Mouse (Mus musculus): ENCODE results near the gene Ptprc. TPM values are rescaled to one million over a fixed set of nuclear protein-coding genes. Genes with fewer than 3 reads are reported as not detected.

Gene Ptprc
- total and polyA plus RNA-seq, 3 experiments = 5.0 to 8.0 (median 5.8) TPM

DNA sequence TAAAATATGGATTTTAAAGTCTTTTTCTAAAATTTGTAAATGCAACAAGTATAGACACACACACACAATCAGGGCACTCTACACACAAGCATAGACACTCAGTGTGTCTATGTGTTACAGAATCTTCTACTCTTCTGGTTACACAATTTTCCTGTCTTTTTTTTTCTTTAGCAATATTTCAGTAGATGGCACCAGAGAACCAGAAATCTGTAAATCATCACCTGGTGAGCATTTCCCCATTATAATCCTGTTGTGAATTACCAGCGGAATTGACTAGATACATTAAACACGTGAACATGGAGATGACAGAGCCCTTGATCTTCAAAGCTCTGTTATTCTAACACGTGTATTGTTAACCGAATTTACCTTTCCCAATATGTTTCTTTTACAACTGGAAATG, 45.4 kb downstream of the Ptprc start:
- H3K4me3 ChIP-seq = no peak overlapping the region
- intact Hi-C loops (cut with DNase I) = no loop called here
- DNase-seq = no peak
- H3K36me3 ChIP-seq (ENCODE audit: control insufficient read depth, insufficient read depth, low read length) = no peaks in the 10 kb centered on the region
- WGBS = 56% methylated on average over 4 of the region's 4 CpGs
- H3K27ac ChIP-seq = no peak overlapping the region
- no peaks in the 10 kb centered on the region for H3K79me2 ChIP-seq (replicated peaks; ENCODE audit: control insufficient read depth, insufficient read depth, low read length)
- no peaks in the 10 kb centered on the region for H3K27me3 ChIP-seq (ENCODE audit: control insufficient read depth, insufficient read depth, low read length)
- TF ChIP-seq CTCF (IDR thresholded peaks at IDR 0.05) = peak; percentile 51
- TF ChIP-seq POLR2A (IDR thresholded peaks at IDR 0.05; ENCODE audit: insufficient read depth, low read depth, low read length) = no peak
- H3K9ac ChIP-seq (ENCODE audit: low read depth, low read length) = no peak overlapping the region
- H3K4me1 ChIP-seq (ENCODE audit: control insufficient read depth, insufficient read depth, low read length) = no peaks in the 10 kb centered on the region

DNA sequence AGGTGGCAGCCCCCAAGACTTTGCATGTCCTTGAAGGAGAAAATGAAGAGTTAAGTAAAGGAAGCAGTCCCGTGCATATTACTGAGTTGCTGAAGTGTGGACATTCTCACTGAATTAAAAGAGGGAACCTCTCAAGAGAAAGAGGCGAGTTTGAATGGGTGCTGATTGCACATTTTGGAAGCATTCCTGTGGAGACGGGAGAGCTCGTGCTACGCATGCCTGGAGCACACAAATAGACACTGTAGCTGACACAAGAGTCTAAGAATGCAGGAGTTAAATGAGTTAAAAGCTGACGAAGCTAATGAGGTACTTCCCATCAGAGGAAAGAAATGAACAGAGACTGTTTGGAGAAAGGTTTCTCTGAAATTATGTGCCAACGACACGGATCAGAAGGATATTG, 48.7 kb downstream of the Ptprc start:
- no peaks in the 10 kb centered on the region for H3K27me3 ChIP-seq (ENCODE audit: control insufficient read depth, insufficient read depth, low read length)
- no peaks in the 10 kb centered on the region for H3K4me1 ChIP-seq (ENCODE audit: control insufficient read depth, insufficient read depth, low read length)
- no peak for DNase-seq
- H3K79me2 ChIP-seq (replicated peaks; ENCODE audit: control insufficient read depth, insufficient read depth, low read length) = no peaks in the 10 kb centered on the region
- H3K27ac ChIP-seq = no peak overlapping the region
- intact Hi-C loops (cut with DNase I) = no loop called here
- 36% methylated on average over 8 of the region's 8 CpGs for WGBS
- no peak for TF ChIP-seq POLR2A (IDR thresholded peaks at IDR 0.05; ENCODE audit: insufficient read depth, low read depth, low read length)
- no peak for TF ChIP-seq EP300 (IDR thresholded peaks at IDR 0.05; ENCODE audit: insufficient read depth, low read depth, low read length)
- no peak for TF ChIP-seq CTCF (IDR thresholded peaks at IDR 0.05)
- no peak overlapping the region for H3K4me3 ChIP-seq
- no peaks in the 10 kb centered on the region for H3K36me3 ChIP-seq (ENCODE audit: control insufficient read depth, insufficient read depth, low read length)
- no peak overlapping the region for H3K9ac ChIP-seq (ENCODE audit: low read depth, low read length)

DNA sequence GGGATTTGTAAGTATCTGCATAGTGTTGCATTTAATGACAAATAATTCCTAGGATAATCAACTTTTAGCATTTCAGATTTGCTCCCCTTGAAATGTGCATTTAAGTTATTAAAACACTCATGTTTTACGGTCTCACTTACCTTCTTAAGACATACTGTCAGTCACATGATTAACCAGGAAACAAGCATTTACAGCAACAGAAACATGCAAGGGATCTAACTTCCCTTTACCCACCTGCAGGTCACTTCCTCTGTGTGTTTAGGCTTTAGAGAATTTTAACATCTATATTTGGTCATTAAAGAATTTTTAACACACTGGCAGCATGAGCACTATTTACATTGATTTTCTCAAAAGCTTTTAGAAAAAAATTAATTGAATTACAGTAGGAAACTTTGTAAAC, 50.2 kb downstream of the Ptprc start:
- 60% methylated on average over 1 of the region's 1 CpGs for WGBS
- TF ChIP-seq EP300 (IDR thresholded peaks at IDR 0.05; ENCODE audit: insufficient read depth, low read depth, low read length) (no peak), CTCF (IDR thresholded peaks at IDR 0.05) (no peak), POLR2A (IDR thresholded peaks at IDR 0.05; ENCODE audit: insufficient read depth, low read depth, low read length) (no peak)
- intact Hi-C loops (cut with DNase I) = no loop called here

DNA sequence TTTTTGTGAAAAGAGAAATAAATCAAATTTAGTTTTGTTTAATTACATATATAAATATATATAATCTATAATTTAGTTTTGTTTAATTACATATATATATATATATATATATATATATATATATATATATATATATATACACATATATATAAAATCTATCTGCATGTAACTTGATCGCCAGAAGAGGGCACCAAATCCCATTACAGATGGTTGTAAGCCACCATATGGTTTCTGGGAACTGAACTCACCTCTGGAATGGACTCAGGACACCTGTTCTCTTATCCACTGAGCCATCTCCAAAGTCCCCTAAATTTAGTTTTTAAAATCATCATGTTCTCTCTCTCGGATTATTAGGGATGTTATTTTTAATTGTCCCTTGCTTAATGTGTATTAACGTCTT, 51.6 kb downstream of the Ptprc start:
- Histone ChIP-seq H3K27ac (no peak overlapping the region), H3K79me2 (replicated peaks; ENCODE audit: control insufficient read depth, insufficient read depth, low read length) (no peaks in the 10 kb centered on the region), H3K36me3 (ENCODE audit: control insufficient read depth, insufficient read depth, low read length) (no peaks in the 10 kb centered on the region), H3K4me1 (ENCODE audit: control insufficient read depth, insufficient read depth, low read length) (no peaks in the 10 kb centered on the region), H3K9ac (ENCODE audit: low read depth, low read length) (no peak overlapping the region), H3K27me3 (ENCODE audit: control insufficient read depth, insufficient read depth, low read length) (no peaks in the 10 kb centered on the region), H3K4me3 (no peak overlapping the region)
- intact Hi-C loops (cut with DNase I) = no loop called here
- DNase-seq = no peak
- WGBS = 51% methylated on average over 3 of the region's 3 CpGs
- TF ChIP-seq POLR2A (IDR thresholded peaks at IDR 0.05; ENCODE audit: insufficient read depth, low read depth, low read length) (no peak), CTCF (IDR thresholded peaks at IDR 0.05) (peak; percentile 46)

More for the DNA sequence above, 50.2 kb downstream of the Ptprc start:
- H3K79me2 ChIP-seq (replicated peaks; ENCODE audit: control insufficient read depth, insufficient read depth, low read length) = no peaks in the 10 kb centered on the region
- H3K27ac ChIP-seq = no peak overlapping the region
- H3K4me1 ChIP-seq (ENCODE audit: control insufficient read depth, insufficient read depth, low read length) = no peaks in the 10 kb centered on the region
- H3K4me3 ChIP-seq = no peak overlapping the region
- DNase-seq = no peak
- no peak overlapping the region for H3K9ac ChIP-seq (ENCODE audit: low read depth, low read length)
- H3K27me3 ChIP-seq (ENCODE audit: control insufficient read depth, insufficient read depth, low read length) = no peaks in the 10 kb centered on the region
- no peaks in the 10 kb centered on the region for H3K36me3 ChIP-seq (ENCODE audit: control insufficient read depth, insufficient read depth, low read length)

DNA sequence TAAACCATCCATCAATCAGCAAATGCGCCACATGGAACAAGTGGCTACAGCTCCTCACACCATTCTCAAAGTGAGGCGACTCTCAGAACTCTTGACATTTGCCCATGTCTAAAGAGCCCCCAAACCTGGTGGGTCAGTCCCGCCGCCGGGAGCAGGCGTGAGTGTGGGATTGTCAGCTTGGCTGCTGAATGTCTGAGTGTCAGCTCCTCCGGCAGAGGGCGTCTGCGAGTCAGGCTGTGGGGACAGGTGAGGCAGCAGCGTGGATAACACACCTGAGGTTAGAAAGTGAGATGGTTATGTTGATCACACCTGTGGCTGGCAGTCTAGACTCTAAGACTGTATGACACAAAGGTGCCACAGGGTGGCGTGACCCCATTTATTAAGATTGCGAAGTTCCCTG, 55.6 kb downstream of the Ptprc start:
- 50% methylated on average over 12 of the region's 12 CpGs for WGBS
- no peak overlapping the region for H3K4me3 ChIP-seq
- no peak for DNase-seq
- H3K36me3 ChIP-seq (ENCODE audit: control insufficient read depth, insufficient read depth, low read length) = no peaks in the 10 kb centered on the region
- no peak for TF ChIP-seq CTCF (IDR thresholded peaks at IDR 0.05)
- TF ChIP-seq EP300 (IDR thresholded peaks at IDR 0.05; ENCODE audit: insufficient read depth, low read depth, low read length) = no peak
- TF ChIP-seq POLR2A (IDR thresholded peaks at IDR 0.05; ENCODE audit: insufficient read depth, low read depth, low read length) = no peak
- H3K79me2 ChIP-seq (replicated peaks; ENCODE audit: control insufficient read depth, insufficient read depth, low read length) = no peaks in the 10 kb centered on the region
- H3K4me1 ChIP-seq (ENCODE audit: control insufficient read depth, insufficient read depth, low read length) = no peaks in the 10 kb centered on the region
- H3K27me3 ChIP-seq (ENCODE audit: control insufficient read depth, insufficient read depth, low read length) = no peaks in the 10 kb centered on the region
- H3K9ac ChIP-seq (ENCODE audit: low read depth, low read length) = no peak overlapping the region
- no peak overlapping the region for H3K27ac ChIP-seq
- intact Hi-C loops (cut with DNase I) = no loop called here

DNA sequence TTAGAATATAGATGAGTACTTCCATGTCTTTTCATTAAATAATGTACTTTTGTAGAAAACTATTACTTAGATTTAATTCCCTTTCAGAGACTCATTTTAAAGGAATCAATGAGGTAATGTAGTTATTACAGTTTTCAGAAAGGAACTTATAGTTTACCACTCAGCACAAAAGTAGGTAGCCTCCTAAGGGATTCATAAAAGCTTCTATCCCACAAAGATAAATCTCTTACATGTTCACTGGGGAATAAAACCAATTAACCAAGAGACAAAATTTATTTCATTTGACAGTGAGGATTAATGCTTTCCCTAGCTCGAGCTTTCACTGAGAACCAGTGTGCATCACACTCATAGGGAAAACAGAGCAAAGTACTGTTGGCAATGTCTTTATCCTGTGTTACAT, 82.3 kb downstream of the Ptprc start:
- WGBS = 66% methylated on average over 1 of the region's 1 CpGs
- H3K27me3 ChIP-seq (ENCODE audit: control insufficient read depth, insufficient read depth, low read length) = no peaks in the 10 kb centered on the region
- no peaks in the 10 kb centered on the region for H3K4me1 ChIP-seq (ENCODE audit: control insufficient read depth, insufficient read depth, low read length)
- no peaks in the 10 kb centered on the region for H3K36me3 ChIP-seq (ENCODE audit: control insufficient read depth, insufficient read depth, low read length)
- no peak overlapping the region for H3K27ac ChIP-seq
- intact Hi-C loops (cut with DNase I) = no loop called here
- H3K4me3 ChIP-seq = no peak overlapping the region
- no peak for TF ChIP-seq POLR2A (IDR thresholded peaks at IDR 0.05; ENCODE audit: insufficient read depth, low read depth, low read length)
- no peak for TF ChIP-seq EP300 (IDR thresholded peaks at IDR 0.05; ENCODE audit: insufficient read depth, low read depth, low read length)
- TF ChIP-seq CTCF (IDR thresholded peaks at IDR 0.05) = no peak
- no peak for DNase-seq
- H3K79me2 ChIP-seq (replicated peaks; ENCODE audit: control insufficient read depth, insufficient read depth, low read length) = no peaks in the 10 kb centered on the region
- H3K9ac ChIP-seq (ENCODE audit: low read depth, low read length) = no peak overlapping the region

All from heart, adult 2 months (tissue).